Mouse (Mus musculus): ENCODE data around the gene Kdm4c.
"Not testable (repeated sequence)": the region's sequence is repeated elsewhere in the genome, so short reads cannot be mapped to it uniquely, and the experiment has no call there.

Gene Kdm4c

GRCm38 (mm10) chr4:74242176-74242575 lies at the start of gene Kdm4c:
Kdm4c (plus strand) TSS chr4:74242497.
- DNase-seq: no peak

GRCm38 (mm10) chr4:74201281-74201811 lies 41.0 kb upstream of the Kdm4c start:
- DNase-seq: no peak

- DNase-seq: not testable (repeated sequence)
Observed at GRCm38 (mm10) chr4:74221780-74222179, 20.5 kb upstream of the Kdm4c start.

- no peak for DNase-seq
Observed at GRCm38 (mm10) chr4:74222360-74222759, 19.9 kb upstream of the Kdm4c start.

- no peak for DNase-seq
Observed at GRCm38 (mm10) chr4:74224210-74224609, 18.1 kb upstream of the Kdm4c start.

- peak; percentile 19 to 24 for DNase-seq
Observed at GRCm38 (mm10) chr4:74230994-74231393, 11.3 kb upstream of the Kdm4c start.

- DNase-seq: peak; percentile 59 to 64
Observed at GRCm38 (mm10) chr4:74231405-74231804, 10.9 kb upstream of the Kdm4c start.

GRCm38 (mm10) chr4:74233534-74233933 lies 8.8 kb upstream of the Kdm4c start:
- no peak for DNase-seq

GRCm38 (mm10) chr4:74251348-74252244 lies 9.3 kb downstream of the Kdm4c start:
- DNase-seq: peak; percentile 95 to 96

GRCm38 (mm10) chr4:74252245-74253105 lies 10.2 kb downstream of the Kdm4c start:
- no peak for DNase-seq

GRCm38 (mm10) chr4:74257882-74258281 lies 15.6 kb downstream of the Kdm4c start:
- no peak for DNase-seq

- DNase-seq: no peak
Observed at GRCm38 (mm10) chr4:74258538-74258937, 16.2 kb downstream of the Kdm4c start.

GRCm38 (mm10) chr4:74259331-74259730 lies 17.0 kb downstream of the Kdm4c start:
- DNase-seq: no peak

- no peak for DNase-seq
Observed at GRCm38 (mm10) chr4:74261879-74262278, 19.6 kb downstream of the Kdm4c start.

GRCm38 (mm10) chr4:74264428-74264955 lies 22.2 kb downstream of the Kdm4c start:
- no peak for DNase-seq

- DNase-seq: no peak
Observed at GRCm38 (mm10) chr4:74271180-74271579, 28.9 kb downstream of the Kdm4c start.

GRCm38 (mm10) chr4:74277486-74277885 lies 35.2 kb downstream of the Kdm4c start:
- DNase-seq: no peak

GRCm38 (mm10) chr4:74280170-74280569 lies 37.9 kb downstream of the Kdm4c start:
- no peak for DNase-seq

GRCm38 (mm10) chr4:74287851-74288250 lies 45.6 kb downstream of the Kdm4c start:
- DNase-seq: no peak

GRCm38 (mm10) chr4:74294726-74295125 lies 52.4 kb downstream of the Kdm4c start:
- DNase-seq: no peak

GRCm38 (mm10) chr4:74305315-74306105 lies 63.2 kb downstream of the Kdm4c start:
- DNase-seq: no peak

- no peak for DNase-seq
Observed at GRCm38 (mm10) chr4:74311135-74311534, 68.8 kb downstream of the Kdm4c start.
